Mouse (Mus musculus): ENCODE measurements around the gene Lmbr1l.

DNA sequence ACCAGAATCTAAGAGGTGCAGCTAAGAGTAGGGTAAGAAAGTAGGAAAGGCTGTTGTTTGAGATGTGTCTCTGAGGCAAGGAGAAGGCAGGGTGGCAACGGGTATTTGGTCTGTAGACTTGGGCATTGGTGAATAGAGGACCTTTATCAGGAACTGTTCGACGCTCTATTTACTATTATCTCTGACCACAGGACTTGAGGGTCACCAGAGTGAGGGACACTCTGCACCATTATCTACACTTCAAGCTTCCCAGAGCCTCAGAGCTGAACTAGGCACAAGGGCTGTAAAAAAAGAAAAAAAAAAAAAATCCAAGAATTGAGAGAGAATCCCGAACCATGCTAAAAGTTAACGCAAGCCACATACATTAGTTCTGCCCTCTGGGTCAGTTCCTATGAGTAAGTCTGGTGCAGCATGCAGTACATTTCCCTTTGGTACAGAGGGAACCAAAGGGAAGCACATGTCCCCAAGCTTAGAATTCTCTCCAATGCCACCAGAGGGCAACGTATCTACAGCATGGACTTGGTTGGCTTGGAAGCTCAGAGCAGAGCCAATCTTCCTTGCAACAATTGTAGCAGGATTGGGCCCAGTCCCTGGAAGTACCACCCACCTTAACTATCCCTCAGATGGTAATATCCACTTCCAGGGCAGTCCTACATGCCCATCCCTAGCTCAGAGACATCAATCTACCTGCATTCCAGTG is 26.0 kb downstream of the Lmbr1l start:
- peak; percentile 96 for TF ChIP-seq CTCF (IDR thresholded peaks at IDR 0.05; ENCODE audit: low read depth)
- no peak for TF ChIP-seq EP300 (IDR thresholded peaks at IDR 0.05; ENCODE audit: low read depth)
